Mouse (Mus musculus) lung, postnatal 14 days (tissue): ENCODE data around the gene Gm11084.

ENCODE experiments used
- DNase-seq: peaks from one replicate; pipeline ENCODE4 v3.0.0; 2021

Gm11084 gene

DNA sequence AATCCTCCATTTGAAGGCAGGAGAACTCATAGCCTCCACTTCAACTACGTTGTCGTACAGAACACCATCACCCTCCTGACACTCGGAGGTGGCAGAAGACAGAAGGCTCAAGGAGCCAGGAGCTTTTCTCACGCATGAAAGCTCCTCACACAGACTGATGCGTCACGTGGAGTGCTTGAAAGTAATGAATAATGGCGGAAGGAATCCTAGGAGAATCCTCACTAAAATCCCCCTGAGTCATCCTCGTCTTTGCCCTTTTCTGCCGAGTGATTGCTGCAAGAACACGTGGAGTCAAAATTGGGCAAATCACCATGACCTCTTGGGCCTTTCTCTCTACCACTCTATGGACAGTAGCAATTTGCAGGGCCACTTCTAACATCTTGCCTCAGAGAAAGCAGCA, 61.5 kb downstream of the Gm11084 start:
- DNase-seq: no peak
